Mouse (Mus musculus) common myeloid progenitor, adult 5-6 weeks (primary cell): ENCODE measurements around the gene Cpm. TPM values are rescaled to one million over a fixed set of nuclear protein-coding genes. Genes with fewer than 3 reads are reported as not detected.
"Not testable (repeated sequence)": the region's sequence is repeated elsewhere in the genome, so short reads cannot be mapped to it uniquely, and the experiment has no call there.

Experiments
- ATAC-seq: replicated peaks from 2 replicates; pipeline ENCODE4 v1.8.0; 2016; ENCODE audit warnings: low read depth, mild to moderate bottlenecking, moderate TSS enrichment, inconsistent platforms; ENCODE audit not compliant: poor library complexity, severe bottlenecking
- total RNA-seq: library from RNA; stranded (forward); fragments of 200-1000, 187-1606 nt; gene quantifications from 2 replicates; pipeline ENCODE4 v1.2.3, GENCODE M21; 2017

The Cpm gene
- total RNA-seq, 1 experiment from 2014 or later = 0.14 TPM

- no peak for ATAC-seq
These were observed 99.3 kb downstream of the Cpm start for GRCm38 (mm10) chr10:117728574-117728973.

GRCm38 (mm10) chr10:117729139-117729814 is 100.0 kb downstream of the Cpm start:
- ATAC-seq = no peak

- ATAC-seq = no peak
These were observed 100.8 kb downstream of the Cpm start for GRCm38 (mm10) chr10:117730140-117730539.

GRCm38 (mm10) chr10:117730637-117731203 is 101.4 kb downstream of the Cpm start:
- no peak for ATAC-seq

- peak; percentile 85 for ATAC-seq
These were observed 102.2 kb downstream of the Cpm start for GRCm38 (mm10) chr10:117731244-117732101.

- ATAC-seq = peak; percentile 73
These were observed 102.9 kb downstream of the Cpm start for GRCm38 (mm10) chr10:117732184-117732583.

GRCm38 (mm10) chr10:117732962-117733592 is 103.8 kb downstream of the Cpm start:
- no peak for ATAC-seq

GRCm38 (mm10) chr10:117733626-117734025 is 104.3 kb downstream of the Cpm start:
- ATAC-seq = not testable (repeated sequence)

GRCm38 (mm10) chr10:117734104-117734852 is 105.0 kb downstream of the Cpm start:
- not testable (repeated sequence) for ATAC-seq

GRCm38 (mm10) chr10:117735396-117735795 is 106.1 kb downstream of the Cpm start:
- ATAC-seq = not testable (repeated sequence)

- ATAC-seq = no peak
These were observed 107.3 kb downstream of the Cpm start for GRCm38 (mm10) chr10:117736573-117736972.

Other genes with a start within 250 kb of the Cpm start
- 152 and 168 TPM in 2 replicates for gene Cpsf6, start 249.5 kb upstream of the Cpm start, total RNA-seq
- gene Mdm2, start 81.3 kb downstream of the Cpm start, total RNA-seq = 67.0 and 76.1 TPM in 2 replicates
- gene Slc35e3, start 116.9 kb downstream of the Cpm start, total RNA-seq = 8.1 and 8.7 TPM in 2 replicates
- 126 and 151 TPM in 2 replicates for gene Nup107, start 163.2 kb downstream of the Cpm start, total RNA-seq
- 152 and 155 TPM in 2 replicates for gene Rap1b, start 216.5 kb downstream of the Cpm start, total RNA-seq